Mouse (Mus musculus): ENCODE results near the gene Caly. TPM values are rescaled to one million over a fixed set of nuclear protein-coding genes. Genes with fewer than 3 reads are reported as not detected.

Gene Caly
- polyA plus RNA-seq (2012; rRNA removed; ENCODE audit: low replicate concordance), result 0.11 TPM in 1 of 2 replicates, not detected in the other

GRCm38 (mm10) chr7:140082242-140082678, at the start of gene Caly:
Gene Caly, minus strand, starts transcription at chr7:140082548.

DNA sequence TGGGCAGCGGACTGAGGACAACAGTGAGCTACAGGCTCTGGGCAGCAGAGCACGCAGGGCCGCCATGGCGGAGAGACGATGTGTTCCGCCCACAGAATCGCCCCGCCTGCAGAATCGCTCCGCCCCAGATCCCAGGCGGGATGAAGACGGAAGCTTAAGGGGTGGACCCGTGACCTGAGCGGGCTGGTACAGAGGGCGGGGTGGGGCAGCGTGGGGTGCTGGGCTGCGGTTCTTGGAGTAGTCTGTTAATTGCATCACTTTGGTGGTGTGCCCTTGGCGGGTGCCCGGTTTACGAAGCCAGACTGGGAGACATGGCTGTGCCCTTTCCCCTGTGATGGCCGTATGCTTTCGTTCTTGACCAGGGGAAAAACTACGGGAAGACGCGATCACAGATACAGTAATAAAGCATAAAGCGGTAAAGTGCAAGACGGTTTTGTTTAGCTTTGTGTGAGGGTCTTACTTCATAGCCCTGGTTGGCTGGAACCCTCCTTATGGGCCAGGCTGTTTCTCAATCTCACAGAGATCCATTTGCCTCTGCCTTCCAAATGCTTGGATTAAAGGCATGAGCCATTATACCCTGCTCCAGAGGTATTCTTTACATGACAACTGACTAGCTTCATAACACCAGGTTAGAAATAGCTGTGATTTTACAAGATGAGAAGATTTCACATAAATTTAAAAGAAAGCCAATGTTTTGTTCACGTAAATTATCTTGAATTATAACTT, 34.1 kb upstream of the Caly start, which contains the start of gene Echs1:
TSS of gene Echs1 (minus strand) at position 148 of the 726 bp plus-strand sequence.

DNA sequence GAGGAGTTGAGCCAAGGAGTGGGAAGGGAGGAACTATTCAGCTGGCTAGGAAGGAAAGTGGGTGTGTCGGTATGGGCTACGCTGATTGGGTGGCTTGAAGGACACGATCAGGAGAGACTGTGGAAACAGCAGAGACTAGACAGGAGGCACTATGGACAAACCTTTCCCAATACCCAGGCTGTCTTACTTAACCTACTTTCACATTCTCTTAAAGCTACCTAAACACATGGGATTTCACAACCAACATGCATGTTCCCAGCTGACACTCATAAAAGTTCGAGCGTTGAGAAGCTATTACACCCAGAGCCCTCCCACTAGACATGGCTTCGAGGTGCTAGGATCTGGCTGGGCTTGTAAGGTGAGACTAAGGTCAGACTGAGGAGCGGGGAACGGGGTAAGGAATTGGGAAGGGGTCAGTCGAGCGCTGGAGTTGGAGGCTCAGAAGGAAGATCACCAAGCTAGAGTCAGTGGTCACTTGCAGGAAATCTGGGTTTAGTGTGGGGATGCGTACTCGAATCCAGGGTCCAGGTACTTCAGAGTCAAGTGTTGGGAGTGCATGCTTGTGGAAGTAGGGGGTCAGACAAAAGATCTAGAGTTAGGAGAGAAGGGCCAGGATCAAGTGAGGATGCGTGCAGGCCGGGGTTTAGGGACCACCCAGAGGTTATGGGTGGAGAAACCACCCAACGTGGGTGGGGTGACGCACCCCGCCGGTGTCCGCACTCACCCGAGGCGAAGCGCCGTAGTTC, 33.4 kb upstream of the Caly start, which contains the start of gene Paox:
TSS of gene Paox (plus strand) at position 217 of the 746 bp plus-strand sequence.

DNA sequence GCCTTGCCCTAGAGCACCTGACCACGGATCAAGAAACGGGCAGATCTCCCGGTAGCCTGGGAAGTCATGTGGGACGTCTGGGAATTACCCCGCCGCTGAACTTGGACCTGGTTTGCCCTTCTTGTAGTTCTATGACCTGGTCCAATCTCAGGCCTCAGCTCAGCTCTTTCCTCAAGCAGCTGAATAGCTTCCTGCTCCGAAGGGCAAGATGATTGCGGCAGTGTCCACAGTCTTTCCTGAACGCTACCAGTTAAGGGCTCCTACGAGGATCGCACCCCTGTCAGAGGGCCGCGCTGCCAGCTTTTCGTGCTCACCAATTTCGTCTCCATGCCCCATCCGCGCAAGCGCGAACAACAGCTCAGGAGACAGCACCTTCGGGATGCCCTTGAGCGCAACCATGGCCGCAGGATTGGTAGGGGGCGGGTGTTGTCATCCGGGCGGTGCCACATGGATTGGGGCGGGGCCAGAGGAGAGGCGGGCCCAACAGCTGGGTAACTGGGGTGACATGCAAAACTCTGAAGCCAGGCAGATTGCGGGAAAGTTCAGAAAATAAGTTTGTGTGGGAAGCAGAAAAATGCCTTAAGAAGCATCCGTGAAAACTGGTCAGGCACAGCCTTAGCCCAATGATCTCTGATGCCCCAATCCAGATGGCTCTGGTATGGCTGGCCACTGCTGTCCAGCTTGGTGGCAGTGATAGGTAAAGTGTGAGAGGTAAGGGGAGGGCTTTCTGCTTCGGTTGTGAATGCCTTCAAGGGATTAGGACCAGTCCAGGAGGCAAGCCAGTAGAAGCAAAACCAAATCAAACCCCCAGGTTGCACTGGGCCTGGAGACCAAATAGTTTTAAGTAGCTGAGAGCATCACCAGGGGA, 19.9 kb upstream of the Caly start, which contains the start of gene Fuom:
TSS of gene Fuom (minus strand) at position 449 of the 868 bp plus-strand sequence.

GRCm38 (mm10) chr7:140092924-140093528, 10.7 kb upstream of the Caly start, which contains the start of gene Prap1:
Gene Prap1, plus strand, starts transcription at chr7:140093395.

DNA sequence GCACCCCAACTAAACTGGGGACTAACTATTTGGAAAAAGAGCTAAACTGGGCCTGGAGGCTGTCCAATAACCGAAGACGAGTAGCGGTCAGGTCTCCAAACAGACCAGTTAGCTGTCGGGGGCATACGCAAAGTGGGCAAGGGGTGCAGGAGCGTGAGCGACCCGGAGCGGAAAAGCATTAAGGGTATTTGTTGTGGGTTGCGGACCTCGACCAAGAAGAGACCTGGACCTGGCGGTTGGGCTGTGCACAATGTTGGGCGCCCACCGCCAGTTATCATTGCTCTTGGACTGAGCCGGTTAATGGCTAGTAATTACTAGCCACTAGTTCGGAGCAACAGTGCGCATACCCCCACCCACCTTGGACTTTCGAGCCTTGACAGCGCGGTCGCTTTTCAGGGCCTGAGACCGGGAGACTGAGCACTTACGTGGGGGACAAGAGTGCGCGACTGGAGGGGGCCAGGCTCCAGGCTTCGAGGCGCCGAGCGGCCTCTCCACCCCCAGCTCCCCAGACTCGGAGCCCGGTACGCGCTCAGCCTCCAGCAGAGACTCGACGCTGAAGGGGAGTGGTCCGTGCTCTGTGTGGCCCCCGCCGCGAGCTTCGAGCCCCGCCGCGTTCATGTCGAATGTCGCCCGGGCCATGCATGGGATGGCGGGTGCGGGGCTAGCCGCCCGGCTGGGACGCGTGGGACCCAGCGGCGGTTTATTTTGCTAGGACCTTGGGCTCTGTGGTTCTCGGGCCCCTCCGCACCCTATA, 33.8 kb downstream of the Caly start, which contains the start of gene Msx3:
TSS of gene Msx3 (minus strand) at position 729 of the 754 bp plus-strand sequence.

DNA sequence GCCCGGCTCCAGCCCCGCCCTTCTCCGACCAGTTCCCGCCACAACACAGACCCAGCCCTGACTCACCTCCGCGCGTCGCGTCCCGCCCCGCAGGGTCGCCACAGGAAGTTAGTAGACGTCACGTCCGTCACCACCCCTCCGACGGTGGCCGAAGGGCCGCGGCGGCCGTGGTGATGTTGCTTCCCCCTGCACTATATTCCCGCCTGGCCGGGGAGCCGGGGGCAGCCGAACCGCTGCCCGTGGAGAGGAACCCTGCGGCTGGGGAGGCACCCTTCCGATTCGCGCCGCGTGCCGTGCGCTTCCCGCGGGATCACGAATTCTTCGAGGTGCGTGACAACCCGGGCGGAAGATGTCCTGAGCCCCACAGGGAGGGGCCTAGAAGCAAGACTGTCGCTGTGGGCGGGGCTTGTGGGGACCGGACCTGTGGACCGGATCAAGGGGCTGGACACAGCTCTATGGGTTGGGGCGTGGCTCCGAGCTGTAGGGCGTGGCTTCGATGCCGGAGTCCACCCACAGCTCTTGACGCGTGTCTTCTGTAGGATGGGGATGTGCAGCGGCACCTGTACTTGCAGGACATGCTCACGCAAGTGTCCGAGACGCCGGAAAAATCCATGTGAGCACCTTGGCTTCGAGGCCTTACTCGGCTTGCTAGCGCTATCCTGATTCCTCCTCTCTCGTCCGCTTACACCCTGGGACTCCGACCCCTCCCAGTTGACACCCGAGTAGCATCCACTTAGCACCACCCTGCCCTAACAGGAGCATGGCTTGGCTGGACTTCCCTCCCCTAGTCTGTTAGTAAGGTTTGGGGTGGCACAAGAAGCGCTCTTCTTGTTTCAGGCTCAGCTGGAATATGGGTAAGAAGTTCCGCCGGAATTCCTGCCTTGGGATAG, 45.8 kb downstream of the Caly start, which contains the start of the genes Zfp511 and Tubgcp2:
TSS of gene Zfp511 (plus strand) at position 111 of the 890 bp plus-strand sequence.
TSS of gene Tubgcp2 (minus strand) at position 389 of the 890 bp plus-strand sequence.

Other genes with a start within 250 kb of the Caly start
- 0.04 and 0.06 TPM in 2 replicates for gene Adgra1, start 248.4 kb downstream of the Caly start, polyA plus RNA-seq (2012; rRNA removed; ENCODE audit: low replicate concordance)
- 0.03 TPM in 1 of 2 replicates, not detected in the other for gene Kndc1, start 187.9 kb downstream of the Caly start, polyA plus RNA-seq (2012; rRNA removed; ENCODE audit: low replicate concordance)
- 0.37 and 0.98 TPM in 2 replicates for gene Utf1, start 138.8 kb downstream of the Caly start, polyA plus RNA-seq (2012; rRNA removed; ENCODE audit: low replicate concordance)
- 0.31 and 0.32 TPM in 2 replicates for gene 6430531B16Rik, start 103.8 kb downstream of the Caly start, polyA plus RNA-seq (2012; rRNA removed; ENCODE audit: low replicate concordance)
- gene Adam8, start 90.0 kb downstream of the Caly start, polyA plus RNA-seq (2012; rRNA removed; ENCODE audit: low replicate concordance), result 18.5 and 20.3 TPM in 2 replicates
- gene Zfp511, start 46.2 kb downstream of the Caly start, polyA plus RNA-seq (2012; rRNA removed; ENCODE audit: low replicate concordance), result 51.1 and 130 TPM in 2 replicates
- gene Tubgcp2, start 45.9 kb downstream of the Caly start, polyA plus RNA-seq (2012; rRNA removed; ENCODE audit: low replicate concordance), result 18.2 and 27.9 TPM in 2 replicates
- 0.04 and 0.19 TPM in 2 replicates for gene Msx3, start 33.5 kb downstream of the Caly start, polyA plus RNA-seq (2012; rRNA removed; ENCODE audit: low replicate concordance)
- gene Prap1, start 10.8 kb upstream of the Caly start, polyA plus RNA-seq (2012; rRNA removed; ENCODE audit: low replicate concordance), result not detected in 2 replicates
- 47.4 and 59.5 TPM in 2 replicates for gene Fuom, start 19.9 kb upstream of the Caly start, polyA plus RNA-seq (2012; rRNA removed; ENCODE audit: low replicate concordance)
- 20.9 and 25.0 TPM in 2 replicates for gene Paox, start 33.3 kb upstream of the Caly start, polyA plus RNA-seq (2012; rRNA removed; ENCODE audit: low replicate concordance)
- 146 and 200 TPM in 2 replicates for gene Echs1, start 33.9 kb upstream of the Caly start, polyA plus RNA-seq (2012; rRNA removed; ENCODE audit: low replicate concordance)
- 31.2 and 62.7 TPM in 2 replicates for gene Mtg1, start 55.0 kb upstream of the Caly start, polyA plus RNA-seq (2012; rRNA removed; ENCODE audit: low replicate concordance)
- gene Sprn, start 72.3 kb upstream of the Caly start, polyA plus RNA-seq (2012; rRNA removed; ENCODE audit: low replicate concordance), result 0.70 and 0.87 TPM in 2 replicates
- not detected in 2 replicates for gene Olfr522, start 82.2 kb upstream of the Caly start, polyA plus RNA-seq (2012; rRNA removed; ENCODE audit: low replicate concordance)
- 0.40 and 0.73 TPM in 2 replicates for gene Olfr523, start 90.7 kb upstream of the Caly start, polyA plus RNA-seq (2012; rRNA removed; ENCODE audit: low replicate concordance)
- gene Olfr524, start 123.4 kb upstream of the Caly start, polyA plus RNA-seq (2012; rRNA removed; ENCODE audit: low replicate concordance), result 0.13 TPM in 1 of 2 replicates, not detected in the other
- gene Cd163l1, start 135.7 kb upstream of the Caly start, polyA plus RNA-seq (2012; rRNA removed; ENCODE audit: low replicate concordance), result 1.7 and 3.0 TPM in 2 replicates
- 3.4 and 4.5 TPM in 2 replicates for gene 5830411N06Rik, start 164.7 kb upstream of the Caly start, polyA plus RNA-seq (2012; rRNA removed; ENCODE audit: low replicate concordance)
- gene Olfr525, start 238.3 kb upstream of the Caly start, polyA plus RNA-seq (2012; rRNA removed; ENCODE audit: low replicate concordance), result not detected in 2 replicates

Data from mammary gland, adult 2 months (tissue).